Mouse (Mus musculus) mesoderm, embryonic 11.5 days (tissue): ENCODE results near the gene Hmg20a.

Experiments used
- DNase-seq: peaks from one replicate; pipeline ENCODE4 v3.0.0-alpha.2; 2012; ENCODE audit warnings: low read depth, low spot score

The Hmg20a gene

DNA sequence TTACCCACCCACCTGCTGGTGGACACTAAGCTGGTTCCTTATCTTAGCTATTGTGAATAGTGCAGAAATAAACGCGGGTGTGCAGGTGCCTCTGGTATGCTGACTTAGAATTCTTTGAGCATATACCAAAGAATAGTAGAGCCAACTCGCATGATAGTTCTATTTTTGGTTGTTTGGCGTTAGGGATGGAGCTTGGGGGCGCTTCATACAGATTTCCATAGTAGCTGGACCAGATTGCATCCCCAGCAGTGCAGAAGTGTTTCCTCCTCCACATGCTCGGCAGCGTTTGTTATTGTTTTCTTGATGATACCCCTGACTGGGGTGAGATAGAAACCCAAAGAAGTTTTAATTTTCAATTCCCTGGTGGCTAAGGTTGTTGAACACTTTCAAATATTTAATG, 21.3 kb downstream of the Hmg20a start:
- no peak for DNase-seq

DNA sequence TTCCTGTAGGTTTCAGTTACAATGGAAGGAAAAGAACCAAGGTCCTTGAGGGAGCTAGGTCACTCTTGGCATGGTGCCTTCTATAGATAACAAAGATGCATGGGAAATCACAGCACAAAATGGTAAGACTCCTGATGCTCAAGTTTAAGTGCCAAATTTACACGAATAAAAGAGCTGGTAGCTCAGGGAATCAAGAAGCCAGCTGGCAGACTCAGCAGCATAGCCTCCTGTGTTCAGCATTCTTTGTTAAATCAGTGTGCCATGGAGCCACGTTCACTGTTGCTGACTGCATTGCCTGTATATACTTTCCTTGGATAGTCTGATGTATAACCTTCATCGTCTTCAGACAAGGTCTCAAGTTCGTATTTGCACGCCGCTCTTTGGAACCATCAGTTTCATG, 33.2 kb downstream of the Hmg20a start:
- DNase-seq: no peak

DNA sequence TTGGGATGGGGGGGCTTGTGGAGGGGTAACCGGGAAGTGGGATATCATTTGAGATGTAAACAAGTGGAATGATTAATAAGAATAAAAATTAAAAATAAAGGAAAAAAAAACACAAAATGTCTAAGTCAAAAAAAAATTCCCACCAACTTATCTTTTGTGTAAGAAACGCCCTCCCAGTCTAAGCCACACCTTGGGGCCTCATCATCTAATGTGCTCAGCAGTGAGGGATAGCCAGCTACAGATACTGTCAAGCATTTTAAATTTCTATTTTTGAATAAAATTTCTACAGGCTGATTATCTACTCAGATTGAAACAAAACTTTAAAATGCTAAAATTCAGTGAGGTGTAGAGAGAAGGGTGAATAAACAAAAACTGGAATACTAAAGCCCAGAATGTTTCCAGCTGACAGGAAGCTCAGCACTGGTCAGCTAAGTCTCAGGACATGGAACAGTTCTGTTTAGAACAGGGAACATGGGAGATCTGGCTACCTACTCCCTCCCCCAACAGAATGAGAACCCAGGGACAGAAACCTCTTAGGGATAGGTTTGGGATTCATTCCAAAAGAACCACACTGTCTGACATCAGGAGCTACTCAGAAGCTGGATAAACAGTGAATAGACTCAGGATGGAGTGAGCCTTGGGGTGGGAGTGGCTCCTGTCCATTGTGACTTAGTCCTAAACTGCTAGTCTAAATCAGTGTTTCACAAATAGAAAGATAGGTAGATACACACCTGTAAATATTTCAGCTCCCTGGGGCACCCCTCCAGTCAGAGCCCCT, 34.8 kb downstream of the Hmg20a start:
- no peak for DNase-seq

DNA sequence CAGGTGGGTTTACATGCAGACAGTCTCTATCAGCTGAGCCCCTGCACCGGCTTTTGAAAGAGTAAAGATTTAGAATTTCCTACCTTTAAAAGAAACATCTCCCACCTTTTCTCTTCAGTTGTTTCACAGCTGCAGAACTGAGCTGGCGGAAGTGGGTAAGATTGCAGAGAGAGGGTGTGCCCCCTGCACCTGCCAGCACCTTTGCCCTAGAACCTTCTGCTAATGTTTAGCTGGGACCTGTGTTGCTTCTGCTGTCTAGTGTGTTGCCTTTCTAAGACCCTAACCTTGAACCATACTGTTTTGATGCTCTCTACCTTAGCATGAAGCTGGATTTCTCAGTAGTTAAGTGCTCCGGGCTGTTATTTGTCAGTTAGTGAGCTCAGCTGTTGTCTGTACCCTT, 38.0 kb downstream of the Hmg20a start:
- no peak for DNase-seq

DNA sequence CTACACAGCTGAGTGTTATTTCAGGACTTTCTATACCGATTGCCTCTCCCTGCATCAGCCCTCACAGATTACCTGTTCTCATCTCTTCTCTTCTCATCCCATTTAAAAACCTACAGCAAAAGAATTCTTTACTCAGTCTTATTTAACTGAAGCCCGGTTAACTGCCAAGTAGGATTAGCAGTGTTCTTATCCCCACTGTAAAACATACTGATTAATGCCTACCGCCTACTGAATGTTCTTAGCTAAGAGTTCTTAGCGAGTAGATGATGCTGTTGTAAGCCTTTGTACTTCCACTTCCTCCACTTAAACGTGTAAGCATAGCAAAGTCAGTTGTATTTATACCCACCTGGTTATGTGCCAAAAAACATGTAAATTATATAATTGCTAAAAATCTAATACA, 42.6 kb downstream of the Hmg20a start:
- no peak for DNase-seq

DNA sequence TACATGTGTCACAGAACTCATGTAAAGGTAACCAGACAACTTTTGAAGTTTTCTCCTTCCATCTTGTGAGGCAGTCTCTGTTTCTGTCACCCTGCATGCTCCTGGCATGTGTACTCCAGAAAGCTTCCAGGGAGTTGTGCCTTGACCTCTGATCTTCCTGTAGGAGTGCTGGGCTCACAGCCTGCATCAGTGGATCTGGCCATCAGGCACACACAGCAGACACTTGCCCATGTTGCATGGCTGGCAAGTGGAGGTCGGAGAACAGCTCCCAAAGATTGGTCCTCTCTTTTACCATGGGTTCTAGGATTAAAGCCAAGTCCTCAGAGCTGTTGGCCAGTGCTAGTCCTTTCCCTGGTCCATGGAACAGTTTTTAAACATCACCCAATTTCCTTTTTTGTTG, 44.2 kb downstream of the Hmg20a start:
- DNase-seq: no peak

DNA sequence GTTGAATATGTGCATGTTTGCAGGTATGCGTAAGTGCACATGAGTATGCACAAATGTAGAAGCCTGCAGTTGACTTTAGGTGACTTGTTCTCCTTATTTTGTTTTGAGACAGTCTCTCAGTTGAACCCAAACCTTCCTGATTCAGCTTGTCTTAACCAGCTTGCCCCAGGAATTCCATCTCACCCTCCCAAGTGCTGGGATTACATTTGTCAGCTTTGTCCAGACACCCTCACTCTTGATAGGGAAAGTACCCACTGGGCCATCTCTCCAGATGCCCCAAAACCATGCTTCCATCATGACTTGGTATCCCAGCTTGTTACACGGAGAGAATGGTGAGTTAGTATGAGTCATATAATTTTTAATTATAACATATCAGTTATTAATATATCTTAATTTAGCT, 44.6 kb downstream of the Hmg20a start:
- no peak for DNase-seq

DNA sequence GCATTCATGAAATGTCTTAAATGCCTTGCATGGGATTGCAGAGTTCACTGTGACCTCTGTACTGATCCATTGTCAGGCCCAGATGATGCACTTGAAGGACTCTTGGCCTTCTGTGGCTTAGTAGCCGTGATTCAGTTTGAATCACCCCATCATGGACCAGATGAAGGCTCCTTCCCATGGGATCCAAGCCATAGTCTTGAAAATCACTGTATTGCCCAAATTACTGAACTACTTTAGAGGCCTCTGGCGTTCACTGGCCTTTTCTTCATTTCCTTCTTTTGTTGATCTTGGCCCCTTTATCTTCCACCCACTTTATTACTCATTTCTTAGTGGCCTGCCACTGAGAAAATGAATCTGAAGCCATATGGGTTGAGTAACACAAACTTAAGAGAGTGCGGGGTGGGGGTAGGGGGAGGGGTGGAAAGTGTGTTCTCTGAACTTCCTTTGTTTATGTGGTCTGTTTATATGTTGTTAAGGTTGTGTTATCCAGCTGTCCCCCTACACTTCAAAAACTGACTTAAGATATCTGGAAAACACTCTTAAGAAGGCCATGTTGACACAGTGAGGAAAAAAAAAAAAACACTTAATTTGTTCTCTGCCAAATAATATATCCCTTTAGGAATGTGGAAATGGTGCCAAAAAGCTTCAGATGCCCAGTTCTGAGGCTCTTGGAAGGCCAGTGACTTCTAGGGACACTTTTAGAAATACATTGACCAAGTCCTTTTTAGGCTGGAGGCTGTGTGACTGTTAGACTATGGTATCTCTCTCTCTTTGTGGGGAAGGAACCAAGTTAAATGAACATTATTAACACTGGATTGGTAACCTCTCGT, 45.5 kb downstream of the Hmg20a start:
- DNase-seq: no peak

DNA sequence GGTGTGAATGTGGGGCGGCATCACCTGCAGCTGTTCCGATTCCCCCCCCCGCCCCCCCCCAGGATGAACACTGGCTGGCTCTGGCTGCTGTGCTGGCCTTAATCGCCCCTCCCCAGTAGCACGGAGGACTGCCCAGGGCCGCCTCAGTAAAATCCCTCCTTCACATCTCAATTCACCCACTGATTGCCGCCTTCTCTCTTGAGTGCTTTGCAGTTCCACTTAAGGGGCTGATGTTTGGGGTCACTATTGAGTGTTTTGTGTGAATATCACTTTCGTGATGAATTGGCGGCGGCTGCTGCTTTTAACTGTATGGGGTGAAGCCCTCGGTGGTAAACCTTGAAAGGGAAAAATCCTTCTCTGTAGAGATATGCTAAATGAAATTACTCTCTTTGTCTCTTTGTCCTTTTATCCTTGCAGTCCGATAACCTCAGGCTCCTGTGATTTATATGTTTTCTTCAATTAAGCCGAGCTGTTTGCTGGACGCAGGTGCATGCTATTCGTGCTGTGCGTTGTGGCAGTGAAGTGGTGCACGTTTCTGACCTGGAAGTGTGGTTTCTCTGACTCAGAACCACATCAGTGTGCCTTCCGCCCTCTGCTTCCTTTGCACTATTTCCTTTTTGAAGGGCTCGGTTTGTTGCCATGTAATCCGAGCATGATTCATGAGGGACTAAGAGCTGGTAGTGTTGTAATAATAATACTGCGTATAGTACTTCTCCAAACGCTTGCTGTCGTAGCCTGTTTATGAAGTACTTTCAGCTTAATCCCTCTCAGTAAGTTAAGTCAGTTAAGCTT, 46.6 kb downstream of the Hmg20a start:
- peak; percentile 57 for DNase-seq

DNA sequence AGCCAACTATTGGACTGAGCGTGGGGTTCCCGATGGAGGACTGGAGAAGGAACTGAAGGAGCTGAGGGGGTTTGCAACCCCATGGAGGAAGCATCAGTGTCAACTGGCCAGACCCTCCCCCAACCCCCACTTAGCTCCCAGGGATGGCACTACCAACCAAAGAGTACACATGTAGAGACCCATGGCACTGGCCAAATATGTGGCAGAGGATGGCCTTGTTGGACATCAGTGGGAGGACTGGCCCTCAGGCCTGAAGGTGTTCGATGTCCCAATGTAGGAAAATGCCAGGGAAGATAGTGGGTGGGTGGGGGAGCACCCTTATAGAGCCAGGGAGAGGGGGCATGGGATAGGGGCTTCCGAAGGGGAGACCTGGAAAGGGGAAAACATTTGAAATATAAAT, 47.8 kb downstream of the Hmg20a start:
- no peak for DNase-seq

DNA sequence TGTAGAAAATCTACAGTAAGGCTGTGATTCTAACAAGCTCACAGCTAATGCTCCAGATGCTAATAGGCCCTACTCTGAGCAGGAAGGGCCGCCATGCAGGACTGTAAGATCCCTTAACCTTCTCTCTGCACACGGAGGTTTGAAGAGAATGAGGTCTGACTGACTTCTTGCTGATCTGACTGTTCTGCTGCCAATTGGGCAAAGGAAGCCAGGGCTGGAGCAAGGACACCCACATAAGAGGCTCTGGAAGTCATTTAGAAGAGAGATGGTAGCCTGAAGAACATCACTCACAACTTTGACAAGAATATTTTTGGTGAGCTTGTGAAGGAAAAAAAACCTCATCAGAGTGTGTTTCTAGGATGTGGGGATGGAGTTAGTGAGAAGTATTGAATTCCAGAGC, 51.2 kb downstream of the Hmg20a start:
- DNase-seq: no peak

DNA sequence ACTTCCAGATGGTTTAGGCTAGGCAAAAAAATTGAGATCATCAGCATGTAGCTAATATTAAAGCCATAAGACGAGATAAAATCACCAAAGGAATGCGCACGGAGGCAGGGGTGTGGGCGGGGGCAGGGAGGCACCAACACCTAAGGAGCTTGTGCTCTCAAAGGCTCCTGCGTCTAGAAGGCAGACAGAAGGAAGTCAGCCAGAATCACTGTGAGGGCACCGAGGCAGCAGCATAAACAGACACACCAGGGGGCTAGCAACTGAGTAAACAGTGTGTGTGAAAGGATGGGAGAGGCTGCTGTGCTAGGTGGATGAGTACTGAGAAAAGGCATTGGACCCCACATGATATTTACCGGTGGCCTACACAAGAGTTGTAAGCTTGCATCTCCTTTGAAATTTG, 51.9 kb downstream of the Hmg20a start:
- DNase-seq: no peak

DNA sequence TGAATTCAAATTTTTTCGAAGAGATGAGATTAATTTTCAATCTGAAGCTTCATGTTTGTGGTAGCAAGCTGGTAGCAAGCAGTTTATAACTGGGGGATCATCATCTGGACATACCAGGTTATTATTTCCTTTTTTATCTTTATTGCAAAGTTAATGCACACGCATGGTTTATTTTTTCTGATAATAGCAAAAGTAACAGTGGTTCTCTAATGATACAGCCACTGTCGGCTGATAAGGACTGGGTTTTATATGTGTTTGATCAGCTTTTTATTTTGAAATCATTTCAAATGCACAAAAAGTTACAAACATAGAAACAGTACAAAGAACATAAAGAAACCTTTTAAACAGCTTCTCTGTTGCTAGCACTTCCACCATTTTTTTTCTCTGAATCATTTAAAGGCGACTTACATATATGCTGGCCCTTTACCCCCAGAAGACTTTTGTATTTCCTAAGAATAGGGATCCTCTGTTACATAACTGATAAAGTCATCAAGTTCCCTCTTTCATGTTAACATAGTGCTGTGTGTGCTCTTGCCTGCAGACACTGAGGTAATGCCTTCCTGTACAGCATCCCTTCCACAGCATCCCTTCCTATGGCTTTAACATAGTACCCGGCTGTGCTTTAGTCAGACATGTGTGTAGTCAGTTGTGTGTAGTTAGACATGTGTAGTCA, 60.7 kb downstream of the Hmg20a start:
- DNase-seq: no peak

DNA sequence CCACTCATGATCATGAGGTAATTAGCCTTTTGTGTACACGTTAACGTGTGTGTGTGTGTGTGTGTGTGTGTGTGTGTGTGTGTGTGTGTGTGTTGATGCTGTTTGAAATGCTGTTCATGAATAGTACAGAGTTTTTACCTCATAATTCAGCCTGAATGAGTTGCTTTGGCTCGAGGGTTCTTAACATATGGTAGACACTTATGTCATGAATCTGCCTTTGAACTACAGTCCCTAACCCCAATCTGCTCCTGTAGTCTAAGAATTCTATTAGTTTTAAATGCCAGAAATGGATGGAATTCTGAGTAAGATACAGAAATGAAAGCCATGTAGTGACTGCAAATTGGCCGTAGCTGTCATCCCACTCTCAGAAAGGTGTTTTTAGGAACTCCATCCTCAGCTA, 64.2 kb downstream of the Hmg20a start:
- DNase-seq: no peak

DNA sequence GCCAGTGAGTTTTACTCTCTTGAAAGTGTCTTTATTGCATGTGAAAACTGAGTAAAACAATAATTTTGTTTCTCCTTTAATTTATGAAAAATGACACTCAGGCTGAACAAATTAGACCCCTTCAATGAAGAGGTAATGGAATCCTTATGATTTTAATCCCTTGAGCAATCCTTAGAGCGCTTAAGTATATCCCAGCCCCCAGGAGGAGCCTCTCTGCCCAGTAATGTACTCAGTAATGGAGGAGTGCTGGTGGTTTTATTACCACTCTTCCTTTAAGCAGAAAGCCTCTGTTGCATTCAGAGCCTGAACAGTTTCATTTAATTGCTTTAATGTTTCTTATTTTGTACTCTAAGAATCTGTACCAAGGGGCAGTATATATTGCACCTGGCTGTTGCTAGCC, 67.0 kb downstream of the Hmg20a start:
- no peak for DNase-seq

DNA sequence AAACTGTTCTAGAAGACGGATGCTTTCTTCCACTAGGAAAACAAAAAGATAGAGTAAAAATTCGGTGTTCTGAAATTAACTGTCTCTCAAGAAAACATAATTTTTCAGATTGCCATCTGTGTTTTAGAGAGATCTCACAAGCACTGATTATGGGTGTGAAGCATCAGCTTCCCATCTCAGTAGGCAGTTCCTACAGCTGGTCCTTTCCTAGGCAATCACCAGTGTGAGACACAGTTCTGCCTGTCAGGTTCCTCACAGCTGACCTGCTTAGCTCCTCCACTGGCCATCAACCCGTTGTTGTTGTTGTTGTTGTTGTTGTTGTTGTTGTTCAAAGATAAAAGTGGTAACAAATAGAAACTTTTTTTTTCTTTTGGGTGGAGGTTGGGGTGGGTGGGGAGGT, 67.7 kb downstream of the Hmg20a start:
- DNase-seq: no peak

DNA sequence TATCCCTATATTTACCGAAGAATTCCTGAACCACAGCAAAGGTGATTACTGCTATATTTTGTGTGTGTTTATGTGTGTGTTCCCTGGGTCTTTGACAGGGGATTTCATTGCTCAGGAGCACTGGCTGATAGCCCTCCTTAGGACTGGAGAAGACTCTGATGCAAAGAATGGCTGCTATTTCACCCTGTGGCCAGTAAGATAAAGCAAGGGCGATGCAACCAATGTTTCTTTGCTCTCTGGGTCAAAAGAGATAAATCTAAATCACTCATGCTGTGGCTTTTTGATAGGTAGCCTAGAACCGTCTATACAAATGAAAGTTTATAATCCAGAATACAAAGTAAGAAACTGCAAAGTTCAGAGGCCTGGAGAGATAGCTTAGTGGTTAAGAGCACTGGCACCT, 69.2 kb downstream of the Hmg20a start:
- no peak for DNase-seq

DNA sequence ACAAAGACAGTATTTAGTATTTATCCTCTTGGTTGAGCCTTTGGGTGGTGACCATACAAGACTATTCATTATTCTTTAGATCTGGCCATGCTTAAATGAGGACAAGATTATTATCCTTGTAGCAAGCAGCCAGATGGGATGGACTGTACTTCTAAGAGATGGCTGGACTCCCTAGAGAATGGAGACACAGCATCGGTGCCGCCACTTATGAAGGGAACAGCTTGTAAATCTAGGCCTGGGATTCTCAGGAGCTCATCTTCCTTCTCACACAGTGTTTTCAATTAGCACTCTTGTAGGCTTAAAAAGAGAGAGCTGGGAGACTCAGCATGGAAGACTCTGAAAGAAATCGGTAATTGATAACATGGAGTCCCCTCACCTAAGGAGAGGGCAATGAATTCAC, 74.0 kb downstream of the Hmg20a start:
- no peak for DNase-seq

DNA sequence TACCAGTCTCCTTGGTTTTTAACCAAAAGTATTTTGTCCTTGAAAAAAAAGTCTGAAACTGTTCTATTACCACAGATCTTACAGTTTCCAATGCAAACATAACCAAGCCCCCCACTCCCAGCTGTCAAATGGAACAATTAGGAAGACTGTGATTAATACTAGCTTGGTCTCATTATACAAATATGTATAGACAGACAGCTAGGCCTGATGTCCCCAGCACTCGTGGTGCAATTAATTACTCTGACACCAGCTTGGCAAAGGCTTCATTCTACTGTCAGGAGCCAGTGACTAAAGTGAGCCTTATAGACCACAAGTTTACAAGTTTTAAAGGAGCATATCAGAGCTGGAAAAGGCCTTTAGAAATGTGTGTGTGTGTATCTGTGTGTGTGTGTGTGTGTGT, 74.5 kb downstream of the Hmg20a start:
- DNase-seq: no peak

DNA sequence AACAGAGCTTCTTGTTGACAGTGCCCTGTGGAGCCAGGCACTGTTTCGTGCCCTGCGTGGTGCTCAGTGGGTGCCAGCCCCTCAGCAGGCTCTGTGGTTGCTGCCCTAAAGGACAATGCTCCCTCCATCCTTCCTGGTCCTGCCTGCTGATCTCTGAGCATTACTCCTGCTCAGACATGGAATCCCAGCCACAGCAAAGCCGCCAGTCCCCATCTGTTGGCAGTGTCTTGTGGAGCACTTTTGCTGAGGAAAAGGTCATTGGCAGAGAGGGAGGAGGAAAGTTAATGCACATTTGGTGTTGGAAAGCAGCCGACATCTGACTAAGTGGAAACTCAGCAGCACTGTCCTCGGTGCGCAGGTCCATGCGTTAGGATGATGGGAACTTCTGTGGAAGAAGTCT, 76.7 kb downstream of the Hmg20a start:
- DNase-seq: no peak

DNA sequence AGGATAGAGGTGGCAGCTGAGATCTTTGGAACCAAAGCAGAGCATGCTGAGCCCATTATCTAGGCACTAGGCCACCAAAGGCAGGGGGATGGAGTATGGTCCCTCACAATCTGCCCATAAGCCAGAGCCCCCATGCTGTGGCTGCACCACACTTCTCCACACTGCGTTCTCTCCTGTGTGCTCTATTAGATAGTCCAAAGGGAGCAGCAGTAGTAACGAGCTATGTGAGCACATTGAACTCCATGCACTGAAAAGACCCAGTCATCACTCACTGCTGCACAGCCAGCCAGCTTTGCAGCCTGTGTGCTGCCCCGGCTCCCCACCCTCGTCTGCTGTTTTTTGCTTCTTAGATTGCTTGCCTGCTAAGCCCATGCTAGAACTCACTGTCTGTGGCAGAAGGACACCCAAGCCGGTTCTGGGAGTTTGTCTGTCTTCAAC, 77.4 kb downstream of the Hmg20a start:
- no peak for DNase-seq

DNA sequence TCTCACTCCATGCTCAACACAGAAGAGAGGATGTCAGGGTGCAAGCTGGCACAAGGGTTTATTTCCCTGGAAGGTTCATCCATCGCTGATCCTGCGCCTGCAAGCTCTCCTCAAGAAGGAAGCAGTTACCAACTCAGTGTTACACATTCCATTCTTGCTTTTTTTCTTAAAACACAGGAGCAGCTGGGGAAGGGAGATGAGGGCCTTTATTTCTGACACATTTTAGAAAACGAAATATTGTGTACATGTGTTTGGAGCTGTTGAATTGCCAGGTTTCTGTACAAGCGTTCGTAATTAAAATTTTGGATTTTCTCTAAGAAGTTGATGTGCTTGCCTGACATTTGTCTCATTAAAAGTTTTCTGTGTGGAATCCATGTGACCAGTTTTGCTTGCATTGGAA, 78.2 kb downstream of the Hmg20a start:
- no peak for DNase-seq
